Mouse (Mus musculus) CH12.LX (cell line): ENCODE results near the gene Cdc42bpa. TPM values are rescaled to one million over a fixed set of nuclear protein-coding genes. Genes with fewer than 3 reads are reported as not detected.

Experiments
- DNase-seq: peaks from one replicate; pipeline ENCODE4 v3.0.0-alpha.2; 2013; ENCODE audit errors: extremely low read depth
- H3K27ac ChIP-seq: 2 replicates; pipeline ENCODE4 v1.5.1; 2012; ENCODE audit warnings: low read depth, mild to moderate bottlenecking, control low read depth, moderate library complexity; ENCODE audit not compliant: insufficient read depth
- H3K27me3 ChIP-seq: replicated peaks from 2 replicates; pipeline ENCODE3; 2012; ENCODE audit warnings: inconsistent platforms
- H3K36me3 ChIP-seq, 2 experiments: replicated peaks in 1 of 2; 2 replicates each; pipeline versions ENCODE3 to v1.6.1; 2012; ENCODE audit warnings: inconsistent platforms in 1 of 2, low read length in 1 of 2, mild to moderate bottlenecking in 1 of 2, mixed read lengths in 1 of 2, moderate library complexity in 1 of 2; ENCODE audit not compliant: control insufficient read depth in 1 of 2, insufficient read depth in 1 of 2
- H3K4me1 ChIP-seq, 2 experiments: 2 replicates each; pipeline ENCODE4 v1.6.1; 2012; ENCODE audit warnings: inconsistent platforms in 1 of 2, moderate library complexity in 1 of 2; ENCODE audit not compliant: insufficient read depth in 2 of 2, control insufficient read depth in 1 of 2
- H3K4me2 ChIP-seq: 2 replicates; pipeline ENCODE4 v1.6.1; 2012; ENCODE audit warnings: low read depth, mild to moderate bottlenecking, control low read depth; ENCODE audit not compliant: poor library complexity, insufficient read depth, severe bottlenecking
- H3K4me3 ChIP-seq, 3 experiments: fragments of 150-350 bp in 1 of 3; sonication (generic) in 1 of 3; replicated peaks in 1 of 3; 2 replicates each; pipeline versions ENCODE3 to v1.5.1; 2011 to 2012; ENCODE audit warnings: low read depth in 2 of 3, low read length in 2 of 3, mild to moderate bottlenecking in 2 of 3, moderate library complexity in 2 of 3, control low read depth in 1 of 3, improper control_type of control experiment in 1 of 3, inconsistent platforms in 1 of 3, mixed read lengths in 1 of 3; ENCODE audit not compliant: poor library complexity in 1 of 3
- H3K79me2 ChIP-seq: replicated peaks from 2 replicates; pipeline ENCODE4 v1.6.1; 2012; ENCODE audit warnings: mild to moderate bottlenecking, moderate library complexity; ENCODE audit not compliant: control insufficient read depth, poor library complexity, insufficient read depth, severe bottlenecking; ENCODE audit errors: extremely low read depth
- H3K9ac ChIP-seq: 2 replicates; pipeline ENCODE4 v1.6.1; 2012; ENCODE audit warnings: low read depth, mild to moderate bottlenecking, control low read depth, moderate library complexity; ENCODE audit not compliant: insufficient read depth
- H3K9me3 ChIP-seq: replicated peaks from 2 replicates; pipeline ENCODE3; 2012; ENCODE audit warnings: low read length, inconsistent platforms, mixed read lengths
- CHD1 ChIP-seq: IDR thresholded peaks from 2 replicates; pipeline ENCODE4 v1.6.1; 2012; ENCODE audit warnings: low read depth, low read length, improper control_type of control experiment, inconsistent platforms
- E2F4 ChIP-seq: IDR thresholded peaks from 2 replicates; pipeline ENCODE4 v1.6.1; 2011; ENCODE audit warnings: low read depth, low read length, improper control_type of control experiment; ENCODE audit not compliant: insufficient replicate concordance
- ETS1 ChIP-seq: conservative IDR thresholded peaks from 2 replicates; pipeline ENCODE4 v1.6.1; 2012; ENCODE audit warnings: low read depth, mild to moderate bottlenecking, inconsistent platforms, low read length, improper control_type of control experiment, moderate library complexity
- GABPA ChIP-seq: IDR thresholded peaks from 2 replicates; pipeline ENCODE4 v1.6.1; 2012; ENCODE audit warnings: low read depth, low read length, improper control_type of control experiment, inconsistent platforms; ENCODE audit not compliant: insufficient replicate concordance
- IRF4 ChIP-seq: IDR thresholded peaks from 2 replicates; pipeline ENCODE4 v1.6.1; 2014; ENCODE audit warnings: low read depth, mild to moderate bottlenecking, inconsistent platforms, low read length, improper control_type of control experiment
- MAFK ChIP-seq: IDR thresholded peaks from 2 replicates; pipeline ENCODE4 v1.6.1; 2011; ENCODE audit warnings: low read length, improper control_type of control experiment; ENCODE audit not compliant: insufficient replicate concordance
- MAZ ChIP-seq: IDR thresholded peaks from 2 replicates; pipeline ENCODE4 v1.6.1; 2012; ENCODE audit warnings: low read depth, mild to moderate bottlenecking, inconsistent platforms, low read length, improper control_type of control experiment, moderate library complexity
- MXI1 ChIP-seq: IDR thresholded peaks from 2 replicates; pipeline ENCODE4 v1.6.1; 2011; ENCODE audit warnings: mild to moderate bottlenecking, low read depth, low read length, improper control_type of control experiment
- NELFE ChIP-seq: IDR thresholded peaks from 2 replicates; pipeline ENCODE4 v1.6.1; 2011; ENCODE audit warnings: low read depth, low read length, improper control_type of control experiment
- NRF1 ChIP-seq: IDR thresholded peaks from 2 replicates; pipeline ENCODE4 v1.6.1; 2014; ENCODE audit warnings: low read depth, mild to moderate bottlenecking, inconsistent platforms, low read length, improper control_type of control experiment, moderate library complexity
- PAX5 ChIP-seq: IDR thresholded peaks from 2 replicates; pipeline ENCODE4 v1.6.1; 2012; ENCODE audit warnings: low read length, inconsistent platforms, mixed read lengths
- POLR2A ChIP-seq: IDR thresholded peaks from 2 replicates; pipeline ENCODE4 v1.6.1; 2011; ENCODE audit warnings: low read depth, mild to moderate bottlenecking, improper control_type of control experiment, low read length
- SMC3 ChIP-seq: IDR thresholded peaks from 2 replicates; pipeline ENCODE4 v1.6.1; 2011; ENCODE audit warnings: low read depth, low read length, improper control_type of control experiment
- TBP ChIP-seq: conservative IDR thresholded peaks from 2 replicates; pipeline ENCODE4 v1.6.1; 2011; ENCODE audit warnings: low read depth, low read length, improper control_type of control experiment
- ZMIZ1 ChIP-seq: IDR thresholded peaks from 2 replicates; pipeline ENCODE4 v1.6.1; 2012; ENCODE audit warnings: low read depth, mild to moderate bottlenecking, inconsistent platforms, low read length, improper control_type of control experiment
- dilution Hi-C: fragments of 300-500 bp; cut with MboI; formaldehyde crosslinking; loops from 2 replicates; pipeline ENCODE4 v1.14.3; 2020; ENCODE audit warnings: low sequenced_read_pairs; ENCODE audit not compliant: extremely low pct_unique_long_range_greater_than_20kb, extremely low pct_ligation_motif_present
- in situ Hi-C: fragments of 300-500 bp; cut with MboI; formaldehyde crosslinking; loops from 3 replicates; pipeline ENCODE4 v1.14.3; 2019; ENCODE audit warnings: low sequenced_read_pairs, low pct_ligation_motif_present, low pct_unique_long_range_greater_than_20kb, mixed read lengths
- polyA plus RNA-seq: library from polyadenylated mRNA; unstranded; fragments of >175 nt; gene quantifications from 2 replicates; pipeline ENCODE4 v1.2.1, GENCODE M21; 2012; ENCODE audit warnings: low read depth; ENCODE audit not compliant: insufficient read length
- total RNA-seq, 2 experiments: library from RNA; depleted of rRNA; stranded (reverse); fragments of 300-350 nt in 1 of 2; fragments of >200 nt in 1 of 2; gene quantifications; 2 replicates each; pipeline ENCODE4 v1.2.3; 2012 to 2014

Gene Cdc42bpa
- total and polyA plus RNA-seq, 3 experiments, result 5.3 to 9.0 (median 5.6) TPM

DNA sequence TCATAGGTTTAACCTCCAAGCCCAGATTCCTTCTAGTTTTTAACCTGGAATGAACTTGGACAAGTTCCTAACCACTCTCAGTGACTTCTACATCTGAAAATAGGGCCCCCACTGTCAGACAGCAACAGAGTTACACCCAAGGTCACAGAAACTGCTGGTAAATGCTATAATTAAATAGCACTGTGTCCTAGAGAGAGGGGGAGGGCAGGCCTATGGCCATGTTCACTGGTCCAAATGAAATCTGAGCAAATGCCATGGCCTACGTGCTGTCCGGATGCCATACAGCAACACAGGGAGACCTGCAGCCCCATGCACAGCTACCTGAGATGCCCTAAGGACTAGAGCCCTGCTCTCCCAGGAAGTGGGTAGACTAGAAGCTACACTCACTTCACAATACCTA, 219.6 kb downstream of the Cdc42bpa start:
- H3K9me3 ChIP-seq, result no peaks in the 10 kb centered on the region
- dilution Hi-C loops, result no loop called here
- H3K4me3 ChIP-seq, result no peak overlapping the region
- H3K79me2 ChIP-seq, result peaks cover 58% of the 10 kb centered on the region
- H3K4me2 ChIP-seq, result no peak overlapping the region
- no peak for TF ChIP-seq TBP
- no peak for TF ChIP-seq IRF4
- H3K27me3 ChIP-seq, result no peaks in the 10 kb centered on the region
- in situ Hi-C loops, result loop anchor here (5.0 kb wide), 1 partner anchor 37 kb away; no protein-coding TSS in a partner anchor
- DNase-seq, result no peak
- peaks cover 30 to 88% of the 10 kb centered on the region in 2 experiments for H3K4me1 ChIP-seq
- H3K36me3 ChIP-seq, result peaks cover 81 to 98% of the 10 kb centered on the region in 2 experiments
- no peak overlapping the region for H3K9ac ChIP-seq
- no peak overlapping the region for H3K27ac ChIP-seq

- Histone ChIP-seq H3K27ac (no peak overlapping the region), H3K9me3 (no peaks in the 10 kb centered on the region), H3K4me3 (no peak overlapping the region), H3K9ac (no peak overlapping the region), H3K27me3 (no peaks in the 10 kb centered on the region), H3K4me1 (peaks cover 34 to 93% of the 10 kb centered on the region in 2 experiments), H3K36me3 (peaks cover 82 to 99% of the 10 kb centered on the region in 2 experiments), H3K79me2 (peaks cover 73% of the 10 kb centered on the region), H3K4me2 (no peak overlapping the region)
- in situ Hi-C loops (no loop called here), dilution Hi-C loops (no loop called here)
- no peak for DNase-seq
- TF ChIP-seq E2F4 (no peak), MAFK (no peak), ZMIZ1 (no peak), GABPA (no peak), MXI1 (no peak), NELFE (no peak), SMC3 (no peak), NRF1 (no peak), CHD1 (no peak), PAX5 (no peak), POLR2A (no peak), MAZ (no peak), ETS1 (no peak)
Observed at GRCm38 (mm10) chr1:180181304-180181965, 221.2 kb downstream of the Cdc42bpa start.
